Mouse (Mus musculus) CD4-positive, CD25-positive, alpha-beta regulatory T cell (primary cell): ENCODE results near the gene Memo1. TPM values are rescaled to one million over a fixed set of nuclear protein-coding genes. Genes with fewer than 3 reads are reported as not detected.

Experiments used
- polyA plus RNA-seq: library from polyadenylated mRNA; unstranded; fragments of 100-300 nt; shearing (Covaris generic); gene quantifications from one replicate; pipeline ENCODE4 v1.2.1, GENCODE M21; 2017

Memo1 gene
- polyA plus RNA-seq: 61.5 TPM

DNA sequence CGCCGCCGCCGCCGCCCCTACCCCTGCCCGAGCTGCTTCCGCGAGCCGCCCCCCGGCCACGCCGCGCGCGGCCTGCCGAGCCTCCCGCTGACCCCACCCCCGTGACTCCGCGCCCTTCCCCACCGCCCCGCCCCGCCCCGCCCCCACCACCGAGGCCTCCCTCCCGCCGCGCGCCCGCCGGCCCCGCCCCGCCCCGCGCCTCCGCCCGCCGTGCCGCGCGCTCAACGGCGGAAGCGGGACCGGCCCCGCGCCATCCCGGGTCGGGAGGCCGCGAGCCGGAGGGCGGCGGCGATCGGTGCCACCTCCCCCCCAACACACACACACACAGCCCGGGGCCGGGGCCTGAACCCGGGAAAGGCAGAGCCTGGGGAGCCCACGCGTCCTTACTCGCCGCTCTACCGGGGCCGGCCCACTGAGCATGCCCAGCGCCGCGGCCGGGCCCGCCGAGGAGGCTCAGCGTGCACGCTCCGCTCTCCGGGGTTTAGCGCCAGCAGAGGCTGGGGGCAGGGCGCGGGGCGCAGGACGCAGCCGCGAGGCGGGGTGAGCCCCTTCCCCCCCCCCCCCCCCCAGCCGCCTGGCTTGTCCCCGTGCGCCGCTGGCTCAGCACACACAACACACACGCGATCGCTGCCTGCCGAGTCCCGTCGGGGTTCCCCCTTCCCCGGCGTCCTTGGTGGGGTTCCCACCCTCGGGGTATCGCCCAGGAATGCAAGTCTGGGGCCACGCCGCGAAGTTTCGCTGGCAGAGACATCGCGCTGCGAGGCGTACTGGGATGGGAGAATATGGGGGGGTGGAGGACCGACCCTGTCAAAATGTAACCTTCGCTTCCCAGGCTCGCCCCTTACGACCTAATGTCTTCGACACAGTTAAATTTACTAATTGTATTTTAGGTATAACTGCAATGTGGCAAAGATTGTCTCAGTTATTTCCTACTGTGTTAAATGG, at the start of gene Memo1:
Memo1 (minus strand) TSS at position 496 of the 945 bp plus-strand sequence.

DNA sequence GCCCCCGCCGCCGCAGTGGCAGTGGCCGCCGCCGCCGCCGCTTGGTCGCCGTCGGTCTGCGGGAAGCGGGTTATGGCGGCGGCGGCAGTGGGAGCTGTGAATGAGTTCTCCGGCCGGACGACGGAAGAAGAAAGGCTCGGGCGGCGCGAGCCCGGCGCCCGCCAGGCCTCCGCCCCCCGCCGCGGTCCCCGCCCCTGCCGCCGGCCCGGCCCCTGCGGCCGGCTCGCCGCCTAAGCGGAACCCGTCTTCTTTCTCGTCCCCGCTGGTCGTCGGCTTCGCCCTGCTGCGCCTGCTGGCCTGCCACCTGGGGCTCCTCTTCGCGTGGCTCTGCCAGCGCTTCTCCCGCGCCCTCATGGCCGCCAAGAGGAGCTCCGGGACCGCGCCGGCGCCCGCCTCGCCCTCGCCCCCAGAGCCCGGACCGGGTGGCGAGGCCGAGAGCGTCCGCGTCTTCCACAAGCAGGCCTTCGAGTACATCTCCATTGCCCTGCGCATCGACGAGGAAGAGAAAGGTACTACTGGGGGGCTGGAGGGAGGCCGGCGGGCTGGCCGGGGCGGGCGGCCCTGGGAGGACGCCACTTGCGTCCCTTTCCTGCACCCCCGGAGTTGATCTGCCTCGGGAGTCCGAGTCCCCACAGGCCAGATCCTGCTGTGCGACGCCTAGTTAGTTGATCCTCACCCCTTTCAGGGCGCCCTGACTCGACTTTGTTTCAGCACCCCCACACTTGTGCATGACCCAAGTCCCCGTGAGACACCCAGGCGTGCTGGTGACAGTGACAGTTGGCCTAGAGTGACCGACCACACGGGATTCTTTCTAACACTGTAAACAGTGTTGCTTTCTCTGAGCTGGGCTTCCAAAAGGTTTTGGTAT, 43.9 kb upstream of the Memo1 start, which contains the start of gene Spast:
Spast (plus strand) TSS at position 51 of the 868 bp plus-strand sequence.

DNA sequence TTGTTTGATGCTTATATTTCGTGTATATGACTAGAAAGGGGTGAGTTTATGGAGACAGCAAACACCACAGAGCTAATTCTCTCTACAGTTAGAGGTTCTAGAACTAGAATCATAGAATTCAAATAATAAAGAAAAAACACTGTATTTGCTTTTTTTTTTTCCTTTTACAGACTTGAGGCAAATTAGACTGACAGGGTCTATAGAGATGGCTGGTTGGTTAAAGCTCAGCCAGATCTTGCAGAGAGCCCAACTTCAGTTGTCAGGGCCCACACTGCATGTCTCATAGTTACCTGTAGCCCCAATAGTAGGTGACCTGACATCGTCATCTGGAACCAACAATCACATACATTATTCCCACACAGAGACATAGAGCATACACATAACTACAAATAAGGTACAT, 28.5 kb upstream of the Memo1 start, which contains the start of gene Dpy30:
Dpy30 (minus strand) TSS at position 101 of the 400 bp plus-strand sequence.

Other genes with a start within 250 kb of the Memo1 start
- gene Srd5a2, start 247.6 kb downstream of the Memo1 start, polyA plus RNA-seq: not detected
- 117 TPM for gene Dpy30, start 28.4 kb upstream of the Memo1 start, polyA plus RNA-seq
- 29.5 TPM for gene Spast, start 43.5 kb upstream of the Memo1 start, polyA plus RNA-seq
- gene Slc30a6, start 100.1 kb upstream of the Memo1 start, polyA plus RNA-seq: 34.6 TPM
- 0.47 TPM for gene Nlrc4, start 163.6 kb upstream of the Memo1 start, polyA plus RNA-seq
- 108 TPM for gene Yipf4, start 194.0 kb upstream of the Memo1 start, polyA plus RNA-seq
- 76.1 TPM for gene Birc6, start 232.8 kb upstream of the Memo1 start, polyA plus RNA-seq